Mouse (Mus musculus): ENCODE measurements around the gene Thada. TPM values are rescaled to one million over a fixed set of nuclear protein-coding genes. Genes with fewer than 3 reads are reported as not detected.
A peak's percentile ranks its signal among the peaks of the same experiment; 100 is the strongest.

Gene Thada
- polyA plus RNA-seq, 3 experiments from 2014 or later, result 19.3 to 113 (median 105) TPM

DNA sequence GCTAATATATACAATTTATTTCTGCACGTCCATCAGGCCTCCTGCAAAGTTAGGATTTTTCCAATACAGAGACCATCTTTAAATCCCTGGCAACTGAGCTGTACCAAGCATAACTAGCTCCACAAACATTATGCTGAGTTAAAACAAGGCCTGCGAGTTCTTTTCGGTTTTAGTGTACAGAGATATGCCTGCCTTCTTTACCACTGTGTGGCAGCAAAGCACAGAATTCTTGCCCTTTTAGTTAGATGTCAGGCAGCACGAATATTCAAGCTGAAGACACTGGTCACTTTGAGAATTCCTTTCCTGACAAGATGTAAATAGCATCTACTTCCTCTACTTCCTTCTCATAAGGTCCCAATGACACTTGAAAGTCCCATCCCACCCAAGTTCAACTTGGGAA is 8.3 kb upstream of the Thada start:
- ATAC-seq, result no peak

DNA sequence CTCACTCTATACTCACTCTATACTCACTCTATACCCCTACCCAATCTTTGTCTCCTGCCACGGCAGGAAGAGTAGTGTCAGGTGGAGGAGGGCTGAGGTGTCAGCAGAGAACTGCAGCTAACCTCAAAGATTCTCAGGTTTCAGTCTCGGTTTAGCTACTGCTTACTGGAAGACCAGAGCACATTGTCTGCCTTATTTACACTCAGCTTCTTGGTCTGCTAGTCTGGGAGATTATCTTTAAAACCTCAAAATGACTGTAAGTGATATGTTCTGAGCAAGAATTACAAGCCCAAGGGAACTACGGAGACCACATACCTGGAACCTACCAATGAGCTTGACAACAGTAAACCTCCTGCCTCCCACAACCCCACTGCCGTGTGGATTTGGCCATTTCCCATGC is 31.0 kb downstream of the Thada start:
- peak; percentile 76 for ATAC-seq

DNA sequence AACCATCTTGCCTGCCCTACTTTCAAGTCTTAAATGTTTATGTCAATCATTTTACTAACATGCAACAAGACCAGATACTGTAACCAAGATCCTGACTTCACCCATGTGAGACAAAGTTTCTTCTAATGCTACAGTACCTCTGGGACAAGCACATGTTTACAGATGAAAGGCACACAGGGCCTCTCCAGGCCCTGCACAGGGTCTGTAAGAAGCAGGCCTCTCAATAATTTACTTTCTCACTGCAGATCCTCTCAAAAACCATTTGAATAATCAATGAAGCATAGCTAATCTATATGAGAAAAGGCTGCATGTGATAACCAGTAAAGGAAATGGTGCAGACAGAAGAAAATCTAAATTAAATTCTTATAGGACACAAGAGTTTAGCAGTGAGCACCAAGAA is 31.8 kb downstream of the Thada start:
- ATAC-seq, result no peak

DNA sequence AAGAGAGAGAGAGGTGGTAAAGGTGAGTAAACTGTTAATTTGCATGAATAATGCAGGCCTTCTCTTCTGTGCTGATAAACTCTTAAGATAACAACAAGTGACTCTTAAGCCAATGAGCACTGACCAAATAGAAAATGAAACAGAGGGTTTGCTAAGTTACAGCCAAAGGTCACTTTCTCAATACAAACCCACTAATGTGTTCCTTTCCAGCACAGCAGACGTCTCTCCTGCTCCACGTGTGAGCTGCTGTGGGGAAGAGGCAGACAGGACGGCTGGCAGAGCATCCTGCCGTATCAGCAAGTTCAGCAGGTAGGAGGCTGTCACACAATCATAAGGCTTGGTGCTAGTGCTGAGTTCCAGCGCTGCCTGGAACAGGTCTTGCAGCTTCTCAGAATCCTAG is 34.0 kb downstream of the Thada start:
- no peak for ATAC-seq

DNA sequence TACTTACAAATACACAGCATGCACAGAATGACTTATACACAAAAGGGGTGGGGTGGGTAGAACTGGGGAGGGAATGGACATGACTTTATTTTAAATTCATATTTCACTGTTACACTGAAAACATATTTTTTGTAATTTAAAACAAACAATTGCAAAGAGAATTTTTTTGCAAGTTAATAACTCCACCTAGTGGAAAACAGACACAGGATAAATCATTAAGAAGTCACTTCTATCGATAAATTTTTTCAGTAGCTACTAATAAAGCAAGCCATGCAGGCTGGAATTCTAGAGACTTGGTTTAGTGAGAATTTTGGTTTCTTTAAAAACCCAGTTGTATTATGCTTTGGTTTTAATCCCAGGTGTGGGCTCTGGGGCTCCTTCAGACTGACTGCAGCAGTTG is 41.7 kb downstream of the Thada start:
- ATAC-seq, result no peak

DNA sequence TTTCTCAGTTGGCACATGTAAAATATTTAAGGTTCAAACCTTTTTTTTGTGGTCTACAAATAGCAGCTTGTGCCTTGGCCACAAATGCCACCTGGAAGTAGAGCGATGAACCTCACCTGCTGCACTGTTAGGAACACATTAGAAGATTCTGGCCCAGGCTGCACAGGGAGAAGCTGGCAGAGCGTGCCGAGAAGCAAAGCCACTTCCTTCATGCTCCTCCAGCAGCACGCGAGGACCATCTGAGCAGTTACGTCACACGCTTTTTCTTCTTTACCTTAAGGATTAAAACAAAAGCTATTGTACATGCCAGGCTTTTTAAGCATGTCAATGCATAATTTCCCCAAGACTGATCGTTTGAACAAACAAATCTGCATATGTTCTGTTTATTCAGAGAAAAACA is 43.1 kb downstream of the Thada start:
- ATAC-seq, result peak; percentile 64

DNA sequence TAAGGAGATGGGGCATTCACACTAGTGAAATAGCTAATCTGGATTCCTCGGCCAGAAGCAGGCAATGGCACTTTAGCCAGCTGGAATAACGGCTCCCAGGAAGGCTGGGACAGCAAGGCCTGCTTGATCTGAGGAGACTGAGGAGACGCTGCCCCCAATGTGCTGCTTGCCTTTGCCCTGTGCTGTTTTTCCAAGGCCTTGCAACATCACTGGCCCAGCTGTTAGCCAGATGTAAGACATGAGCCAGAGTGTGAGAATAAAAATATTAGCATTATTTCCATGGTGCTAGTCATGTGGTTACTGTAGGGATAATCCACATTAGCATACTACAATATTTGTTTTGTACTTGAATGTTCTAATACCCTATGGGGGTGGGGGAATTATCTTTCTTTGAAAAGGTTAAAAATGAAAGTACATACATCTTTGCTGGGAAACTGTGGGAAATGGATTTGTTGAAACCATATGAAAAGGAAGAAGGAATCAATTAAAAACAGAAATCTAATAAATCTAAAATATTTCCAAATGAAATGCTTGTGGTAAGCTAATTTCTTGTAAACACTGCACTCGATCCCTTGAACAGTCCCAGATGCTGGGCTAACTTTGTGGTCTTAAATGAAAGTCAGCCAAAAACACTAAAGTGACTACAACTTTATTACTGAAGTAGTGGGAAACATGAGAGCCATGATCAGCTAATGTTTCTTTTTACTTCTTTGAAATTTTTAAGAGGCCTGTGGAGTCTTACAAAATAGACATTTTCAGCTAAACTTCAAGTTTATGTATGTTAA is 43.8 kb downstream of the Thada start:
- no peak for ATAC-seq

DNA sequence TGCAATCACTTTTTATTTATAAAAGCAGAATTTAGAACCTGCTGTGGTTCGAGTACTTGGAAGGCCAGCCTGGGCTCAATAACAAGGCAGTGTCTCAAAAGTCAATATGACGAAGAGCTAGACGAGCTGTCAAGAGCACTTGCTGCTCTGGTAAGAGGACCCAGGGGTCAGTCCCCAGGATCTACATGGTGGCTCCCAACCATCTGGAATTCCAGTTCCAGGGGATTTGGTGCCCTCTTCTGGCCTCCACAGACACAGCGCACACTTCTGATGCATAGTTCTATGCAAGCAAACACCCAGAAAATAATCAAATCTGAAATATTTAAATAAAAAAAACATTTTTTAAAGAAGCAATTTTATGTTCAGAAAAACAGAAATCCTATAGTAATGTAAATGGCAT is 45.0 kb downstream of the Thada start:
- no peak for ATAC-seq

DNA sequence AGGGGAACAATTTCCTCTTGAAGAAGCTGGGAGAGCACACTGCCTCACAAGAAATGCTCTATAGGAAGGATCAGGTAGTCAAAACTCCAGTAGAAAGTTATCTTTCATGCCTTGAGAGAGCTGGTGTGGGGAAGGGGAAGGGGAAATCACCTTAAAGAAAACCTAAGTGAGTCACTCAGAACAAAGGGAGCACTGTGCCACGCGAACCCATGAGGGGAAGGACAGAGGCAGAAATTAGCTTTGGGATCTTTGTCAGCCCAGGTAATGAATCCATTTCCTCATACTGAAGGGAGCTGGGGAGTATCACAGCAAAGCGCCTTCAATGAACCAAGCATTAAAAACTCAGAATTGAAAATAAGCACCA is 45.7 kb downstream of the Thada start:
- ATAC-seq, result peak; percentile 39

DNA sequence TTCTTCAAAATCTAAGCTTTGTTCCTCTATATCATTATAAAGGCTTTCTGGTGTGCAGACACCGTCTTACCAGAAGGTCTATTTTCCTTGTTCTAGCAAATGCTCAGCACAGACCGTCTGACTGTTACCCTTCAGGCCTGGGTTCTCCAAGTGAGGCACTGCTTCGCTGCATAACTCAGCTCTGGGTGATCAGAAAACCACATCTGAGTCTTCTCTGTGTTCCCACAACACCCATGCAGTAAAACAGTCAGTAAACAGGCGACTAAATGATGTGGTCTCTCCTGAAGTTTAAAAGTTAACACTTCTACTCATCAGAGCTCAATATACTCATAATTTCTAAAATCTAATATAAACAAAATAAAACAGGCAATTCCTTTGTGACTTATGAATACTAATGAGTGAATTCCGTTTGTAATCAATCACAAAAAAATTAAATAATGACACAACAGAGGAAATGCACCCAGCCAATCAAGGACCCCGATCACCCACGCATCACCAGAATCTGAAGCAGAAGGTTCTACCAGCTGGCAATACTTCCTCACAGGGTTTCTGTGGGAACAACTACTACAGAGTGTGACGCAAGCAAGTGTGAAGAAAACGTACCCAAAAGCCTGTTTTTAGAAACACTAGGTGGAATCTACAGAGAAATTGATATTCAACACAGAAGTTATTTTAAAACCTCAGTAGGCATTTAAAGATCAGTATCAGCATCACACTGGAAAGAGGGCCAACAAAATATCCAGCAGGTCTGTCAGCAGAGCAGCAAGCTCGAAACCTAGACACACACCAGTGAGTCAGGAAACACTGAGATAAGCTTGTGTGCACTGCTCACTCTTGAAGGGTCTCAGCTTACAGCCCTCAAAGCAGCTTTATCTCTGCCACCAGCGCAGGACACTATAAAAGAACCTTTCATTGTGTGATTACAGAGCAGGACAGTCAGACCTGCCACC is 46.4 kb downstream of the Thada start:
- ATAC-seq, result peak; percentile 76

DNA sequence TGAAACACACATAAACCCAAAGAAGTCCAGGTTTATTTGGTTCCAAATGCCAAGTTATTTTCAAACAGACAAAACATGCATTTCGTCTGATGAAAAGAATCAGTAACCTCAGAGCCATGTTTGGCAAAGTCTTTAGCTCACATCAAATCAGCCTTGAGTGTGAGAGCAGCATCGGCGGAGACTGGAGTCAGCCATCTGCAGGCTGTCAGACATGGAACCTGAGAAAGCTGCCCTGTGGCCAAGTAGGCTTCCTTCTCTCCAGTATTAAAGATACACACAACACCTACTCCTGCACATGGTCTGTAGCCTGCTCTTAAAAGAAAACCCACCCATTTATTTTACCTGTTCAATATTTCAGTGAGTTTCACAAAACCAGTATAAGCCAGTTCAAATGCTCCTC is 50.1 kb downstream of the Thada start:
- no peak for ATAC-seq

DNA sequence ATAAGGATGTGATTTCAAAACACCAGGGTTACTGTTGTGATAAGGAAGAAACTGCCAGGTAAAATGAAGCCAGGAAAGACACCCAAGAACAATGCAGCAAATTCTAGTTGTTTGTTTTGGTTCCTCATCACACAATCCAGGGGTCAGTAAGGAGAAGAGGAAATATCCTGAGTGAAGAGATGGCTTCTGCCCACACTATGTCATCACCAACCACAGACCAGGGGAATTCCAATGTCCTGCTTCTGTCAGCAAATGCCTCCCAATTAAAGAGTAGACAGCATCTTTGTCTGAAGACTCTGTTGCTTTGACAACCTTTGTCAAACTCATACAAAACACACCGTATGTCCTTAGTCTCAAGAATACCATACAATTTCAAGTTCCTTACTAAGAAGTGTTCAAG is 57.3 kb downstream of the Thada start:
- ATAC-seq, result peak; percentile 65

DNA sequence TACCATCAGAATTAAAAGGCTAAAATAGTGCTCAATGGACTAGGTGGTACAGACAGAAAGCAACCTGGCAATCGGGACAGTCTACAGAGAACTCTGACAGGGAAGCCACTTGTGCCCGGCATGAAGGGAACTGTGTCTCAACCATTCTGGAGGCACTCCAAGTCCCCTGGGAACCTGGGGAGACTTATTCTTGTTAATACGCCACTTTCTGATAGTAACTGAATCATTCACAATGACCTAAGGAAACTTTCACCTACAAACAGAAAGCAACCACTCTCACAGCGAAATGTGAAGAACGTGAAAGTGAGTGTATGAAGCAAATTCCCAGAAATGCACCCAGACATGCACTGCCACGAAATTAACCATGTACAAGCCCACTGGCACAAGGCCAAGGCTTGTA is 60.4 kb downstream of the Thada start:
- ATAC-seq, result no peak

DNA sequence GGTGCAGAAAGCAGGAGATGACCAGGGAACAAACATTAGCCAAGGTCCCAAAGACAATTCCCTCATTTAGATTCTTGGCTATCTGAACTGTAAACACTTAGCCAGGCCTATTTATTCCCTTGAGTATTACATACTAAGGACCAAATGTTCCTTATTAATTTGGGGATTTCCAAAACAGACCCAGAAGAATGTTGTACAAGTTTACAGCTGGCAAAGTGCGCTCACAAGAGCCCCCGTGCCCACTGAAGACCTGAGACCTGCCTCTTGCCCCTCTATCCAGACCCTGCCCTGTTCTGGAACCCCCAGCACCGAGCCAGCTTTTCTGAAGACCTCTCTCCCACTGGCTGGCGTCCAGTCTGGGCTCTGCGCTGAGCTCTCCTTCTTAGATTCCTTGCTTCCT is 64.2 kb downstream of the Thada start:
- ATAC-seq, result no peak

DNA sequence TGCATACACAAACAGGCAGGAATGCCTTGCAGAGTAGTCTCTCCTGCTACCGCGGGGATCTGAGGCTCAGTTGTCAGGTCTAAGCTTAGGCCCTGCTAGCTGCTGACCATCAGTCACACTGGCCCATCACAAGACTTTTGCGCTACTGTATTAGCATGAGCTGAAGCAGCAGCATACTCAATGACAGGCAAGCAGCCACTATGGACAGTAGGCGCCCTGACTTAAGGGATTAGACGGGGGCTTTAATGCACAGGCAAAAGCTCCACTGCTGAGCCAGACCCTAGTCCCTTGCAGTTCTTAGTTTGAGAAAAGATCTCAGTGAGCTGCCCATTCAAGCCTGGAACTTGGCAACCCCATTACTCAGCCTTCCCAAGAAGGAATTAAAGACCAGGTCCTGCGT is 66.6 kb downstream of the Thada start:
- ATAC-seq, result no peak

DNA sequence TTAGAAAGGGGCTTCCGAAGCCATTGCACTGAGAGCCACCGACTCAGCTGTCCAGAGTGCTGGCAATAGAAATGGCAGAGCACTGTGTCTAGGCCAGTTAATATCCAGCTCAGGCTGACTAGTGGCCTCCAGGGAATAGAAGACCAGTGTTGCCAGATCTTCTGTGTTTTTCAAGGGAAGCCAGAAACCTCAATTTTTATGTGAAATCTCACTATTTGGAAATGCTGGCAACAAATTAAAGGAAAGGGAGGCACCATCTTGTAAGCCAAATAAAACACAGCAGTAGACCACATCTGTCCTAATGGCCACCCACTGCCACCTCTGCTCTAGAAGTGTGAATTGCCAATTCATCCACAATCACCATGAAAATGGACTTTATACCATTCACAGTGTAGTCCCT is 76.0 kb downstream of the Thada start:
- ATAC-seq, result no peak

DNA sequence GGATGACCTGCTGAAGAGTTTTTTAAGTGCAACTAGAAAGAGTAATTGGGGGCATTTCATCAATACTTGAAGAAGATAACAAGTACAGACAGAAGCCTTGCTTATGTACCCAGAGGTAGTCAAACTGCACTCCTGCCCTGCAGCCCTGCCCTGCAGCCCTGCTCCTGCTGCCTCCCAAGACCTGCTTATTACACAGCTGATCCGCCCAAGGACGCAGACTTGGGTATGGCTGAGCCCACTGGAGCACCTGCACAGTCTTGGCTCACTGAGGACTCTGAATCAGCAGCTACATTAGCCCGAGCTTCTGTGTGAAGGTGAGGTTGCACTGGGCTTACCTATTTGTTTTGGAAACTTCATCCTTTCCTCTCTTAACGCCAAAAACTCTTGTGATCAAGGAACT is 79.8 kb downstream of the Thada start:
- no peak for ATAC-seq

DNA sequence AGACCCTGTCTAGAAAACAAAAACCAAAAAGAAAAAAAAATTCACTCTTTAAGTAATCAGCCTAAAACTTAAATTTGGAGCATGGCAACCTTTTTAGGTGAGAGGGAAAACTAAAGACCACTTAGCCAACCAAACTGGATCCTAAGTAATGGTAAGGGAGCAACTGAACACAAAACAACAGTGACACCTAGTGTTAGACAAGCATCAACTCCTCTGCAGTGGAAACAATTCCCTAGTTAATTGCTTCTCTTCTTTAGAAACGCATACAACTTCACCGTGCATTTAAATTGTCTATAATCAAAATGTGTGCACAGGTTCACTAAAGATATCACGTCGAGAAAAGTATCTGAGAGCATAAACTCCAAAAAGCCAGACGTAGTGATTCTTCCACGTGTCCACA is 80.3 kb downstream of the Thada start:
- peak; percentile 73 for ATAC-seq

DNA sequence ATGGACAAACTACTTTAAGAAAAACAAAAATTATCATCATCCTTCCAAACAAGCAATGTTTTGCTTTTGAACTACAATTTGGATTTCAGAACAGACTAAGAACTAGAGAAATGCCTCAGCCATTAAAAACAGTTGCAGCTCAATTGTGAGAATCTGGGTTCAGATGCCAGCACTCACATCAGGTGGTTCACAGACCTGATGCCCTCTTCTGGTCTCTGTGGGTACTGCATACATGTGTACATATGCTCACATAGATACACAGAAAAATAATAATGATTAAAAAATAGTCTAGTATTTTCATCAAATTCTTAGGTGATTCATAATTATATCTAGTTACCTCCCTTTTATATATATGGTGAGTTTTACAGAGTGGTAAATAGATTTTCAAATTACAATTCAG is 81.3 kb downstream of the Thada start:
- no peak for ATAC-seq

DNA sequence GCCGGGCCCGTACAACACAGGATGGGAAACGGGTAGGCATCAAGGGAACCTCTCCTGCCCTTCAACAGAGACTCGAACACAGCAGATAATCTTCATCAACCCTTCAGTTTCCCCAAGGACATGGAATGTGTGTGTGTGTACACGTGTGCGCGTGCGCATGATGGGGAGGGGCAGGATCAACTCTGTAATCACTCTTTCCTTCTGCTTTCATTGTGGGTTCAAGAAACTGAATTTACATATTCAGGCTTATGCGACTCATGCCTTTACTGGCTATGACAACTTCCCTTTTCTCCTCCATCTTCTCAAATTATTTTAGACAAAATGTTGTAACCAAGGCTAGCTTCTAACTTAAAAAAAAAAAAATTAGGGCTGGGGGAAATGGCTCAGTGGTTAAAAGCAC is 85.7 kb downstream of the Thada start:
- ATAC-seq, result no peak

DNA sequence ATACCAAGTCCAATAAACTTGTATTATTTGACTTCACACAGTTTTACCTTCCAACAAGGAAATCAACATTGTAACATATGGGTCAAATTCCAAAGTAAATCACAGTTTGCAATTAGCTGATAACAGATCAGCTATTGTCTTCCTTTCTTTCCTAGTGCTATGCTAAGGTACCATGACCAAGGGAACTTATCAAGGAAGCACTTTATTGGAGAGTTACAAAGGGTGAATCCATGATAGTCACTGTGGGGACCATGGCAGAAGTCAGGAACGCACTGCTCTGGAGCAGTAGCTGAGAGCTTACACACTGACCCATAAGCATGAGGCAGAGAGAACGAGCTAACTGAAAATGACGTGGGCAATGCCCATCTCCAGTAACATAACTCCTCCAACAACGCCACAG is 89.1 kb downstream of the Thada start:
- no peak for ATAC-seq

DNA sequence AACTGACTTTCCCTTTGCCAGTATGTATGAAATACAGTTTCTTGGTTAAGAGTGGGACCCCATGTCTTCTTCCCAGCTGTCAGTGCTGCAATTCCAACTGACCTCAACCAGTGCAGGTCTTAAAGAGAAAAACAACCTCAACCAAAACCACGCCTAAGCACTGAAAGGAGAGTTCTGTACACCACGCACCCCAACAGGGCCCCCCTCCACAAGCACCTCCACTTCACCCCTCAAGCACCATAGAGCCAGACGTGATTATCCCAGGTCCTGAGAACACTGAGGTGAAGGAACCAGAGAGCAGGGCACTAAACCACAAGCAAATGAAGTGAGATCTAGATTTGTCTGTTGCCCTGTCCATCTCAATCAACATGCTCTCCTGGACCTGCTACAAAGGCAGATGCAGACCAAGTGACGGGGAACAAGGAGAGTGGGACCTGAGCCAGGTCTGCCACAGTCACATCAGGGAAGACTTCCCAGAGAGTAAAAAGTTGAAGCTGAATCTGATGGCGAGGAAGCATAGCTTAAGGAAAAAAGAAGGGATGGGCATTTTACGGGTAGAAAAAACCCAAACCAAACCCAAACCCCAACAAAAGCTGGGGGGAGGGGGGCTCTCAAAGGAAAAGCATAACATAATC is 93.5 kb downstream of the Thada start:
- no peak for ATAC-seq

DNA sequence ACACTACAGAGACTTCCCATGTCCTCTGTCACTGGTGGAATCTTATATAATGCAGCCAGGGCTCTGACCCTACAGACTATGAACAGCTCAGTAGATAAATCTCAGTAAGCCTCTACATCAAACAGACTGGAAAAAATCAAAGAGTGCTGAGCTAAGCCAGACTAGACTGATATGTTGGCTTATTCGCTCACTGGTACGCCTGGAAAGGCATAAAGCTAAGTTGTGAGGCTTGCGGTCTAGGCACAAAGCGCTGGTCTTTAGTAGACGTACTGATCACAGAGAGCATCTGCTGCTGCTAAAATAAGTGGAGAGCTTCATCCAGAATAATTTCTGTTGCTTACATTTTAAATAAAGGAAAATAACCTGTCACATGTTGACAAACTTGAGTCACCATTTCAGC is 95.6 kb downstream of the Thada start:
- no peak for ATAC-seq

DNA sequence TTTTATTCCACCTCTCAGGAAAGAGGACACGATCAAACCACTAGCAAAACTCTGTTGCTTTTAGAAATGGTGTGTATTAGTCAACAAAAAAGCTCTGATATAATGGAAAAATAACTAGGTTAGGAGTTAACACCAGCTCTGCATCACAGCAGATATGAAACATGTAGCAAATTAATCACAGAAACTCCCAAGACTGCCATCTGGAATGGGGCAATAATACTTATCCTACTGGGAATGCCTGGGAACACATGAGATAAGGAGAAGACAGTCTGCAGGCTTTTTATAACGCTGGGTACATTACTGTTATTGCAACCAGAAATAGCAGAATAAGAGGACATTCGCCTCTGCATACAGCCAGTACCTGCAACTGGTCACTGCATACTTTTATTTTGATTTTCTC is 96.2 kb downstream of the Thada start:
- ATAC-seq, result no peak

All from inflammation-experienced regulatory T-cells, adult 6 months (primary cell).